Mouse (Mus musculus) gastrocnemius, adult 18-20 months (tissue): ENCODE data around the gene Dhrs7b. TPM values are rescaled to one million over a fixed set of nuclear protein-coding genes. Genes with fewer than 3 reads are reported as not detected.
"Not testable (repeated sequence)": the region's sequence is repeated elsewhere in the genome, so short reads cannot be mapped to it uniquely, and the experiment has no call there.

ENCODE experiments used
- DNase-seq: peaks from one replicate; pipeline ENCODE4 v3.0.0; 2021; ENCODE audit warnings: low spot score
- total RNA-seq, 2 experiments: library from RNA; stranded (reverse); gene quantifications; 2 replicates each; pipeline ENCODE4 v1.2.3; 2021

Gene Dhrs7b
- total RNA-seq, 2 experiments from 2014 or later, result 21.0 to 21.5 TPM

DNA sequence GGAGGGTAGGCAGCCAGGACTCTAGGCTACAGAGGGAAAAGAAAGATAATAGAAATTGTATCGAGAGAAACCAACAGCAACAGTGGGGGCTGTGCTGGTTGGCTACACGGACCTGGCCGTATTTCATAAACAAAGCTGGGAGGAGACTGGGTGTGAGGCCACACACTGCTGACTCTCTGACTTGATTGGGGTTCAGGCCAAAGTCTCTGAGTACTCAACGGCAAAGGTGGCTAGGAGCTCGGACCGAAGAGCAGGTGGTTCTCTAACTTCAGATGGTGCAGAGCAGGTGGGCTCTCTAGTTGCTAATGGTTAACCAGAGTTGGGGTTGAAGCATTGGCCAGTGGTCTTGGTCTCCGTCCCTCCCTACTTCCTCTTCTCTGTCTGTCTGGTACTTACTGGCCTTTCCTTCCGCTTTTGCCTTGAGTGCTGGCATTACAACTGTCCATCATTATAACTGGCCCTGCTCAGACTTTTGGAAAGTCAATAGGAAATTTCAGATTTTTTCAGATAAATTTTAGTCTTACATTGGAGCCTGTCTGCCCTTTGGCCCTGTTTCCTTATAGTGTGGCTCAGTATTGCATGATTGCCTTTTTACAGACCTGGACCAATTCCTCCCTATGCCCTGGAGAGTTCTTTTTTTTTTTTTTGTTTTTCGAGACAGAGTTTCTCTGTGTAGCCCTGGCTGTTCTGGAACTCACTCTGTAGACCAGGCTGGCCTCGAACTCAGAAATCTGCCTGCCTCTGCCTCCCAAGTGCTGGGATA is 7.4 kb downstream of the Dhrs7b start:
- DNase-seq, result no peak

DNA sequence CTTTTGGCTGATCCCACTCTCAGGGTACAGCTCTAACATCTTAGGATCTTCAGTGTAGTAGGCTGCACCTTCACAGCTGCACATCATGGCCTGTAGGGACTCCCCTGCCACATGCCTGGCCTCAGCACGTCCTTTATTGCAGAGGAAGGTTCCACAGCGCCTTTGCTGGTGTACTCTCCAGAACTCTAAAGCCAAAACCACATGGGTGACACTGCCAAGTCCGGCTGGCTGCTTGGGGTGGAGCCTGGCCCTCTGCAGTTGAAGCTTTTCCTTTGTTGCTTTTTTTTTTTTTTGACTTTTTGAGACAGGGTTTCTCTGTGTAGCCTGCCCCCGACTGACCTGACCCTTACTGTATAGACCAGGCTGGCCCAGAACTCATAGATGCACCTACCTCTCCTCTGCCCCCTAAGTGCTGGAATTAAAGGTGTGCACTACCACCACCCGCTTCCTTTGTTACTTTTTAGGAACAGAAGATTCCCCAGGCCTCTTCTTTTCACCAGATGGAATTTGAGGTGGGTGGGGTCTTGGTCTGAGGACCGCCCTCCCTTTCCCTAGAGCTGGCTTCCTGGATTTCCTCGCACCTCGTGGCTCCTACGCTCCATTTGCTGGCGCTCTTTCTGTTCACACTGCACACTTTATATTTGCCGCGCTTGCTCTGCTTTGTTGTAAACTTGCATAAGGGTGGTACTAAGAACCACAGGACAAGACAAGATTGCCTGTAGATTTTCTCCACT is 11.2 kb downstream of the Dhrs7b start:
- no peak for DNase-seq

DNA sequence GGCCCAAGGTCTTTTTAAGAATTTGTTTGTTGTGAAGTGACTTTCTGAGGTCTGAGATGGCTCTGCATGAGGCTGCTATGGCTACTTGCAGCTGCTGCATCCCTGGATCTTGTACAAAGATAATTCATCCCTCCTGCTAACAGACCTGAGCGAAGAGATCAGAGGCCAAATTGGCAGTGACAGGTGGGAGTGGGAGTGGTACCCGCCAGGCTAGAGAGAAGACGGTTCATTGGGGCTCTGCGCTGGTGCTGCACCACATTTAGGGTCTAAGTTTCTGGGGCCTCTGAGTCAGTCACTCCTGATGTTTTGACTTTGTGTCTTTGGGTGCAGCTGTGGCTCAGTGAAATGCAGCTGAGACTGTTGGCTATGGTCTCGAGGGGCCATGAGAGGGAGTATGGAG is 13.0 kb downstream of the Dhrs7b start:
- DNase-seq, result no peak

DNA sequence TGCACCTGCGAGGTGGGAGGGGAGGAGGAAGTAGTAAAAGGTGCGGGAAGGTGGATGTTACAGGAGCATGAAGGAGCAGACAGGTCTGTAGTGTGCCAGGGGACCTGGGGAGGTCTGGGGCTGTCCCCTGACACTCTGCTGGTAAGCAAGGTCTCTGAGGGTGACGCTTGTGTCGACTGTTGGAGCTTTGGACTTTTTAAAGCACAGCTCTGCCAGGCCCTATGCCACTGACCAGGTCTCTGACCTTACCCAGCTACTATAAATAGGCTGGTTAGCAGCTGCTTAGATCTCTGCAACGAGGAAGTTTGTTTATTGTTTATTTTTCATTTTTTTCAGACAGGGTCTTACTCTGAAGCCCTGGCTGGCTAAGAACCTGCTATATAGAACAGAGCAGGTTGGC is 15.0 kb downstream of the Dhrs7b start:
- DNase-seq, result peak; percentile 20

DNA sequence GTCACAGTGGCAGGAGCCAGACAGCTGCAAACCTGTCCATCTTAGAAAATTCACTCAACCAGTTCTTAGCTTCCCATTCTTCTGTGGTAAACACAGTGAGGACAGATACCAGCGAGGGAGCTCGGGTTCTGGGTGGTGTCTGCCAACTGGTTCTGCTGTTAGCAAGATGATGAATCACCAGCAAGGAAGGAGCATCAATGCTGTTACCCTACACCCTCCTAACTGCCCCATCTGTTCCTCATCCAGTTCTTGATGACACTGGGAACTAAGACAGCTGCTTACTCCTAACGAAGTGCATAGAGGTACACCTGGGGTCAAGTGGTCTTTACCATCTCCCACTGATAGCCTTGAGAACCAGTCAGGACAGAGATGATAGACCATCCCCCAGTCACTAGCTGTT is 26.2 kb downstream of the Dhrs7b start:
- no peak for DNase-seq

DNA sequence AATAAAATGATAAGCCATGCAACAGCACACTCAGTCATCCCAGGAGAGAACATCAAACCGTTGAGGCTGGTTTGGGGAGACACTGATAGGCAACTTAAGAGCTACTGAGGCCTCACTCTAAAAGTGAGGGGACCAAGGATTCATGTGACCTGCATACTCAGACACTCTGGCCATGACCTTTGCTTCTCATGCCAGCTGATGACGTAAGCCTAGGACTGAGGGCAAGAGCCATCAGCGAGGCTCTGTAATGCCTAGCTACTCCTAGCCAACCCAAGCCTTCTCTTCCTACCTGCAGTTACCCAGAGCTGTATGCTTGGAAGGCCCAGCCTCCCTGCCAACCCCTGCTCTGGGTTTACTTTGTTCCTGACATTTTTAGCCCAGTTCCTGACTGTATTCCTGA is 31.6 kb downstream of the Dhrs7b start:
- peak; percentile 34 for DNase-seq

DNA sequence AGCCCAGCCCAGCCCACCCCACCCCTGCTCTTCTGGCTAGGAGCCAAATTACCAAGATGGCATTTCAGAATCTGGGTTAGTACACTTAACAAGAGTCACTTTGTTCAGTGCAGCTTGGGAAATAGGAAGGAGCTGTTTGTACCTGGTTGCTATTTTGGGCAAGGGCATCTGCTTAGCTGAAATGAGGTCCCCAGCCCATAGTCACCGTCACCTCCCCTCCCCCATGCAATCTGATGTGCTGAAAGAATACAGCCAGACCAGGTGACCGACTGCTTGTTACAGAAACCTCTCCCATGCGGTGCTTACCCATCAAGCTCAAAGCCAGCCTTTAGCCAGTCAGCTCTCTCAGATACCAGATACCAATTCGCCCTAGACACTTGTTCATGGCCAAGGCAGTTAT is 32.8 kb downstream of the Dhrs7b start:
- peak; percentile 50 for DNase-seq

DNA sequence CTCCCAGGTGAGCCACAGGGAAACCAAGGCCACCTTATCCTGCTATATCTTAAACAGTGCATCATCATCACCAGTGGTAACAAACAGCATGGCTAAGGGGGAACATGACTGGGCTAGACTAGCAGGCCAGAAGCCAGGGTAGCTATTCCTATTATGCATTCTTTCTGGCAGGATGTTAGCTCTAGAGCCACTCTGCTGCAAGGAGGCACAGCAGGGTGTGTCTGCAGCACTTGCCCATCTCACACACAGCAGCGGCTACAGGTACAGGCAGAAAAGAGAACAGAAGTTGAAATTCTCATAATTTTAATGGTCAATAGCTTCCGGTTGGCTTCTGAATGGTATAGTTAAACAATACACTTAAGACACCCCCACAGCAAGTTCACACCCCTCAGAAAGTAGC is 33.7 kb downstream of the Dhrs7b start:
- no peak for DNase-seq

DNA sequence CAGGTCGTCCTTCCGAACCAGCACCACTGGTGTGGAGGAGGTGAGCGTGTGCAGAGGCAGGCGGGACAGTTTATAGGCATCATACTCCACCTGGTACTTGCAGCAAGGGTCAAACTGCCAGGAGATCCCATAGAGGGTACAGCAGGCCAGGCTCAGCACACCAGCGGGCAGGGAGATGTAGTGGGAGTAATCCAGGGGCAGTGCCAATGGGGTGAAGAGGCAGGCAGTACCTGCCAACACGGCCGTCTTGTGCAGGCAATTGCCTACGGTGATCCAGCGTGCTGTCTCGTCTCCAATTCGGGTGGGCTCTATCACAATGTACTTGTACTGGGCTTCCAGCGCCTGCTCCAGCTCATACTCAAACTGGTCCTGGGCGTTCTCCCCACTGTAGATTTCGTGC is 34.5 kb downstream of the Dhrs7b start:
- peak; percentile 41 for DNase-seq

DNA sequence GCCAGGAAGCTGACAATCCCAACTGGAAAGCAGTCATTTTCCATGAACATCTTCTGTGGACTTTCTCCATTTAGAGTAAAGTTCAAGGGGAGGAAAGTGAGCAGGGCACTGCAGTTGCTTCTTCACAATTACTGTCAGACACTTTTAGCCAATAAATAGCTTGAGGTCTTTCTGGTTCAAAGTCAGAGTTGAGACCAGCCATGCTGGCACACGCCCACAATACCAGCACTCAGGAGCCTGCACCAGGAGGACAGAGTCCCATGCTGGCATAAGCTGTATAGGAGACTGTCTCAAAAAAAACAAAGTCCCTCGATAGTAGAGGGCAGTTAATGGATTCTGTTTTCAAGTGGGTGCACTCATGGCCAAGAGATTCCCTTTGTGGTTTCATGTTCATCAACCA is 35.6 kb downstream of the Dhrs7b start:
- DNase-seq, result no peak

DNA sequence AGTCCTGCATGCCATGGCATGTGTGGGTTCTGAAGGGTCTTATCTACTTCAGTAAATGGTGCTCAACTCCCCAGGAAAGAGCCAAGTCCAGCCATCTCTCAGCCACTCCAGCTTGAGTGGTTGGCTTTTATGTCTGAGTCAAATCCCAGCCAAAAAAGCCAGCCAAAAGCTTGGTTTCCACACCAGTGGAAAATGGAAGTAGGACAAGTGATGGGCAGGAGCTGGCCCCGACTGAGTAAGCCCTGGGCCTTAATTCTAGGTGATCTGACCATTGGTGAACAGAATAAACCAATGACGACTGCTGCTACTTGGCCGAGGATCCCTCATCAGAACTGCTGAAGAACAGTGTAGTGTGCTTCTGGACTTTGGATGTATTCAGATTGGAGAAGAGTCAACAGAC is 37.0 kb downstream of the Dhrs7b start:
- no peak for DNase-seq

DNA sequence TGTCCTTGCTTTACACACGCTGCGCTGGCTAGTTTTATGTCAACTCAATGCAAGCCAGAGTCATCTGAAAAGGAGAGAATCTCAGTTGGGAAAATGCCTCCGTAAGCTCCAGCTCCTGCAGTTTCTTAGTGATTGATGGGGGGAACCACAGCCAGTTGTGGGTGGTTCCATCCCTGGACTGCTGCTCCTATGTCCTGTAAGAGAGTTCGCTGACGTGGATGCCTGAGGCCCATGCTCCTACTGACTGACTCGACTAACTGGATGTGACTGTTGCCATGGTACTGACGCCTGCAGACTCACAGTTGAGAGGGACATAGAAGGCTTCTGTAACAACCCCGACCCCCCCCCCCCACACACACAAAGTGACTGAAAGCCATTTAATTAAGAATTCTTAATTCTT is 37.5 kb downstream of the Dhrs7b start:
- no peak for DNase-seq

DNA sequence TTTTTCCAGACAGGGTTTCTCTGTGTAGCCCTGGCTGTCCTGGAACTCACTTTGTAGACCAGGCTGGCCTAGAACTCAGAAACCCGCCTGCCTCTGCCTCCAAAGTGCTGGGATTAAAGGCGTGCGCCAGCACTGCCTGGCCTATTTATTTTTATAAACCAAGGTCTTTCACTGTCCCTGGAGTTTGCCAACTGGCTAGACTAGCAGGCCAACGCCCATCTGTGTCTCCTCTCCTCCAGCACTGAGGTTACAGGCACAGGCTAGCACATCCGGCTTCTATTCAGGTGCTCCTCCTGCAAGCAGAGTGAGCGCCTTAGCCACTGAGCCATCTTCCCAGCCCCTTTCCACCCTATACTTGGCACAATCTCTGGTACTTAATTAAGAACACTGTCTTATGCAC is 39.0 kb downstream of the Dhrs7b start:
- not testable (repeated sequence) for DNase-seq

DNA sequence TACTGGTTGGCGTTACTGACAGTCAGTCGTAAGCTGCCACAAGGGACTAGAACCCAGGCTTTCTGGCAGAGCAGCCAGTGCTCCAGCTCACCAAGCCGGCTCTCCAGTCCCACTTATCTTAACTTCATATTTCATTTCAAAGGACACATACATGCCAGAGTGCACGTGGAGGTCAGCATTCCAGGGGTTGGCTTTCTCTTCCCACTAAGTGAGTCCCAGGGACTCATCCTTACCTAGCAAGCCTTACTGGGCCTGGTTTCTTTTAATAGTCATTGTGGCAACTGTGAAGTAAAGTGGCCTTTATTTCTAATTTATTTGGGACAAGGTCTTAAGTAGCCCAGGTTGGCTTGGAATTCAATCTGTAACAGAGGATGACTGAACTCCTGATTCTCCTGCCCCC is 41.0 kb downstream of the Dhrs7b start:
- DNase-seq, result no peak

DNA sequence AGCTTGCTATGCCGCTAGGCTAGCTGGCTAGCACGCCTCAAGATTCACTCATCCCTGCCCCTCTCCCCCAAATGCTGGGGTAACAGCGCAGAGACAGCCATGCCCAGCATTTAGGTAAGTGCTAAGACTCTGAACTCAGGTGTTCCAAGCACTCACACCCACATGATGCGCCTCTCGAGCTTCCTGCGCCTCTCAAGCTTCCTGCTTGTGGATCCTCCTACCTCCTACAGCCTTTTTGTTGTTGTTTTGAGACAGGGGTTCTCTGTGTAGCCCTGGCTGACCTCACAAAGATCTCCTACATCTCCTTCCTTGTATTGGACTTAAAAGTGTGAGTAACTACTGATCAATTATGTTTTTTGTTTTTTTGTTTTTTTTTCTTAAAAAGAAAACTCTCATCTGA is 42.7 kb downstream of the Dhrs7b start:
- no peak for DNase-seq

DNA sequence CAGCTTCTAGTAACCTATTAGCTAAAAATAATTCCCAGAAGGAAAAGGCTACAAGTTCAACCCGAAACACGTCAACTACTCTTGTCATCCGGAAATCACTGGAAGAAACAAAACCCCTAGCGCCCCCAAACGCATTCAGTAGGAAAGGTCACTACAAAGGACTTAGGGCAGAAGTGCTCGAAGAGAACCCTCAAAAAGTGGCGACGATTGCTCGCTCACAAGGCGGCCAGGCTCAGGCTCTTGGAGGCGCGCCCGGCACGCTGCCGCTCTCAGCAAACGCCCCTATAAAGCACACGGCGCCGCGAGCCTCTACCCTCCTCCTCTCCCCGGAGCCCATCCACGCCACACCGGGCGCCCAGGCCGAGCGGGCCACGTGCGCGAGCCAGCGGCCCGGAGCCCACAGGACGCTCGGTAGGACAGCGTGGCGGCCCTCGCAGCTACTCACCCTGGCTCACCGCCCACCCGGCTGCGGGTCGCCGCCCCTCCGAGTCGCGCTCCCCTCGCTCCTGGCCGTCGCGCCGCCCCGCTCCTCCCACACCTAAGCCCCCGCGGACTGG is 47.7 kb downstream of the Dhrs7b start:
- peak; percentile 66 for DNase-seq

DNA sequence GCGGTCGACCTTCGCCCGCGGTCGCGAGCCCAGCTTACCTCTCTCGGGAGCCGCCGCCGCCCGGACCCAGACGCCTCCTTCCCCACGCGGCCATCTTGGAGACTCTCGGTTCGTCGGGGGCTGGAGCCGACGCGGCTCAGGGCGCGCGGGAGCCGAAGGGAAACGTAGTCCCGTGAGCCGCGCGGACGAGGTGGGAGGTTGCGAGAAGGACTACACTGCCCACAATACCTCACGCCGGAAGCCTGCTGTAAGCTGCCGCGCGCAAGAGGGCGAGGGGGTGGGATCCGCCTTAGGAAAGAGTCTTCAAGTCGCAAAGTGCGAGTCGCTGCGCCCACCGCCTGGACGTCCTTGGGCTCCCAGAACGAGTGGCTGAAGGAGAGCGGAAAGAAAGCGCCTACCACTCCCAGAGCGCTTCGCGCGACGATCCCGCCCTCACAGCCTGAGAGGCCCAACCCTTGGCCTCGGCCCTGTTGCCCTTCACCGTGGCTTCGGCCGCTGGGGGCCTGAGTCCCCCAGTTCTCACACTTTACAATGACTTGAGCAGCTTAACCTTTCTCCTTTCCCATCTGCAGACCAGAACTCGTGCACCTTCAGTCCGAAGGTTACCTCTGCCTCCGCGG is 48.4 kb downstream of the Dhrs7b start, which contains the start of gene Tmem11:
Gene Tmem11 (minus strand): TSS at position 598 of the 620 bp plus-strand sequence.
- DNase-seq, result peak; percentile 95

DNA sequence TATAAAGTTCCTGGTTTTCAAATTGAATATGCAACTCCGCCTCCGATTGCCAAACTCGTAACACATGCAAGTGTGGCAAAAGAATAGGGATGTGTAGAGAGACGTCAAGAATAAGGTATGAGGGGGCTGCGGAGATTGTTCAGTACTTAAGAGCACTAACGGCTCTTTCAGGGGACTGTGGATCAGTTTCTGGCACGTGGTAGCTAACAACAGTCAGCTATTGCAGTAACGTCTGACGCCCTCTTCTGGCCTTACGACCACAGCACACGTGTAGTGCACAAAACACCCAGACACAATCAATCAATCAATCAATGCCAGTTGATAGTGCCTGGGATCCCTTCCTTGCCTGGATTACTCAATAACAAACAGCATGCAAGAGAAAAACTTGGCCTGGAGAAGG is 49.0 kb downstream of the Dhrs7b start:
- DNase-seq, result peak; percentile 66

DNA sequence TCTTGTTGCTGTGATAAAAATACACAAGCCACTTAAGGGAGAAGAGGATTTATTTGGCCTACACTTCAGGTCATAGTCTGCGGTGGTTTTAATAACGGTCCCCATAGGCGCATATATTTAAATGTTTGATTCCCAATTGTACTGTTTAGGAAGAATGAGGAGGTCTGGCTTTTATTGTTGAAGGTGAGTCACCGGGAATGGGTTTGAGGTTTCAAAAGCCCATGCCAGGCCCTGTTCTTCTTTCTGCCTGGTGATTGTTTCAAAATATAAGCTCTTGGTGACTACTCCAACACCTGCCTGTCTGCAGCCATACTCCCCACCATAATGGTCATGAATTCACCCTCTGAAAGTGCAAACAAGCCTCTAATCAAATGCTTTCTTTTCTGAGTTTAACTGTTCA is 50.1 kb downstream of the Dhrs7b start:
- no peak for DNase-seq

DNA sequence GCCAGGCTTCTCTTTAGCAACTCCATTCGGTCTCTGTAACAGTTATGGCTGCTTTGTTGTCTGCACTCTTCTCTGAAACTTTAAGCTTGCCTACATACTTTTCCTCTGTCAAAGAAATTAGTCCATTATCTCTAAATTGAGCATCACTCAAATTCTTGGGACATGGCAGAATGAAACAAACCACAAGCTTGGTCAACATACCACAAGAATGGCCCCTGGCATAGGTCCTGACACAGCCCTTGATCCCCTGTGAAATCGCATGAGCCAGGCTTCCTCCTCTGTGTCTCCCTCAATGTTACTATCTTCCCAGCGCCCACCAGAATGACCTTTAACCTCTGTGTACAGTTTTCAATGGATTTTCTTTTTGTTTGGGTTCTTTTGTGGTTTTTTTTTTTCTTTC is 52.0 kb downstream of the Dhrs7b start:
- DNase-seq, result no peak

DNA sequence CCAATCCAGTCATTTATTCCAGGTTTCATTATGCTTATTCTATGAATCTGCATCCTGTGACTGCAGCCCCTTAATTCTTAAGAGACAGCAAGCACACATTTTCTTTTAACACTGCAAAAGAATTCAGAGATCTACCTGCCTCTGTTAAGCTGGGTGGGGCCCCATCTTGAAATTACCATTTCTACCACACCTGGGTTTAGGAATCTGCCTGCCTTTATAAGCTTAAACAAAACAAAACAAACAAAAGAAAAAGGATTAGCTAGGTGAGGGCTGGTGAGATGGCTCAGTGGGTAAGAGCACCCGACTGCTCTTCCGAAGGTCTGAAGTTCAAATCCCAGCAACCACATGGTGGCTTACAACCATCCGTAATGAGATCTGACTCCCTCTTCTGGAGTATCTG is 56.6 kb downstream of the Dhrs7b start:
- DNase-seq, result not testable (repeated sequence)

DNA sequence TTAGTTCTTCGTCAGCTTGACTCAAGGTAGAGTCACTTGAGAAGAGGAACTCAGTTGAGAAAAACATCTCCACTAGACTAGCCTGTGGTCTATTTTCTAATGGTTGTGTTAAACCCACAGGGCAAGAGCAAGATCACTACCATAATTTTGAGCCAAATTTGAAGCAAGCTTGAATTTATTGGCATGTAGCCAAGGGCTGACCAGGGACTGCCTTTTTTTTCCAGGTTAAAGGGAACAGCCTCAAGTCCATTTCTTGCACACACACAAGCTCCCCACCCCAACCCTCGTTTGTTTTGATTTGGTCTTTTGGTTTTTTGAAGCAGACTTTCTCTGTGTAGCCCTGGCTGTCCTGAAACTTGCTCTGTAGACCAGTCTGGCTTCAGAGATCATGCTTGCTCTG is 59.4 kb downstream of the Dhrs7b start:
- no peak for DNase-seq
